Mouse (Mus musculus) lung, postnatal 0 days (tissue): ENCODE data around the gene Flrt2. TPM values are rescaled to one million over a fixed set of nuclear protein-coding genes. Genes with fewer than 3 reads are reported as not detected.

Source experiments
- ATAC-seq: fragments of 200-750 bp; cut with Nextera tagmentation; 2 replicates; pipeline ENCODE4 v1.8.0; 2017; ENCODE audit warnings: moderate library complexity
- DNase-seq: peaks from one replicate; pipeline ENCODE4 v3.0.0-alpha.2; 2016; ENCODE audit warnings: low spot score
- H3K27ac ChIP-seq: fragments of 300-500 bp; sonication (generic); 2 replicates; pipeline ENCODE4 v1.5.1; 2014; ENCODE audit warnings: antibody characterized with exemption, mild to moderate bottlenecking, low read length, mixed read lengths
- H3K27me3 ChIP-seq: fragments of 300-500 bp; sonication (generic); replicated peaks from 2 replicates; pipeline ENCODE4 v1.6.1; 2014; ENCODE audit warnings: low read length, mixed read lengths; ENCODE audit not compliant: insufficient read depth
- H3K36me3 ChIP-seq: fragments of 300-500 bp; sonication (generic); 2 replicates; pipeline ENCODE4 v1.6.1; 2014; ENCODE audit warnings: low read length, mixed read lengths; ENCODE audit not compliant: insufficient read depth
- H3K4me1 ChIP-seq: fragments of 300-500 bp; sonication (generic); 2 replicates; pipeline ENCODE4 v1.6.1; 2014; ENCODE audit warnings: antibody characterized with exemption, low read depth, low read length, mixed read lengths; ENCODE audit not compliant: insufficient read depth
- H3K4me2 ChIP-seq: fragments of 300-500 bp; sonication (generic); replicated peaks from 2 replicates; pipeline ENCODE4 v1.6.1; 2014; ENCODE audit warnings: low read depth, mild to moderate bottlenecking, low read length, moderate library complexity, mixed read lengths
- H3K4me3 ChIP-seq: fragments of 300-500 bp; sonication (generic); 2 replicates; pipeline ENCODE4 v1.5.1; 2014; ENCODE audit warnings: low read depth, low read length
- H3K9ac ChIP-seq: fragments of 300-500 bp; sonication (generic); replicated peaks from 2 replicates; pipeline ENCODE4 v1.6.1; 2014; ENCODE audit warnings: low read depth, mild to moderate bottlenecking
- H3K9me3 ChIP-seq: fragments of 300-500 bp; sonication (generic); 2 replicates; pipeline ENCODE4 v1.6.1; 2016; ENCODE audit warnings: low read length, mixed read lengths
- CTCF ChIP-seq: IDR thresholded peaks from 2 replicates; pipeline ENCODE4 v1.5.1; 2016; ENCODE audit warnings: antibody characterized with exemption, mild to moderate bottlenecking
- EP300 ChIP-seq: IDR thresholded peaks from 2 replicates; pipeline ENCODE4 v1.6.1; 2016; ENCODE audit warnings: antibody characterized with exemption, mild to moderate bottlenecking, control low read depth
- WGBS: fragments of 180-500 bp; shearing (Covaris S2); extraction: QIAGEN DNeasy Blood & Tissue Kit; methylation state at CpG from one replicate; pipeline ENCODE4 v1.1.7; 2014; 5-methylcytosine and 5-hydroxymethylcytosine counted together
- polyA plus RNA-seq: library from polyadenylated mRNA; unstranded; fragments of >200 nt; fragmentation: Nextera tagmentation; extraction: Ambion mirVana; gene quantifications from 2 replicates; pipeline ENCODE4 v1.2.1, GENCODE M21; 2015

Flrt2 gene
- polyA plus RNA-seq, 1 experiment from 2014 or later: 1.7 TPM

DNA sequence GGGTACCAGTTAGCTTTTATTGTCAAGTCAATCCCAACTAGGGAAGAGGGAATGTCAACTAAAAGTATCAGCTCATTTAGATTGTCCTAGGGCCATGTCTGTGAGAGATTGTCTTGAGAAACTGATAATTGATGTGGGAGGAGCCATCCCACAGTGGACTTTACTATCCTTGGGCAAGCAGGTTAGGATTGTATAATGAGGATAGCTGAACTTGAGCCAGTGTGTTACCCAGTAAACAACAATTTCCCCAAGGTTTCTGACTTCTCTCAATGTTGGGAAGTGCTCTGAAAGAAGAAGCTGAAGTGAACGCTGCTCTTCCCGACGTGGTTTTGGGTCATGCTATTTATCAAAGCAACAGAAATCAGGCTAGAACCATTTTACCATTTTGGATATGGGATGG lies 13.0 kb downstream of the Flrt2 start:
- Histone ChIP-seq H3K4me2 (no peak overlapping the region), H3K36me3 (no peaks in the 10 kb centered on the region), H3K4me1 (no peaks in the 10 kb centered on the region), H3K27ac (no peak overlapping the region), H3K9me3 (no peaks in the 10 kb centered on the region), H3K9ac (no peak overlapping the region), H3K27me3 (no peaks in the 10 kb centered on the region), H3K4me3 (no peak overlapping the region)
- DNase-seq (no peak), ATAC-seq (no peak)
- TF ChIP-seq CTCF (no peak), EP300 (no peak)
- WGBS: 90% methylated on average over 3 of the region's 3 CpGs

DNA sequence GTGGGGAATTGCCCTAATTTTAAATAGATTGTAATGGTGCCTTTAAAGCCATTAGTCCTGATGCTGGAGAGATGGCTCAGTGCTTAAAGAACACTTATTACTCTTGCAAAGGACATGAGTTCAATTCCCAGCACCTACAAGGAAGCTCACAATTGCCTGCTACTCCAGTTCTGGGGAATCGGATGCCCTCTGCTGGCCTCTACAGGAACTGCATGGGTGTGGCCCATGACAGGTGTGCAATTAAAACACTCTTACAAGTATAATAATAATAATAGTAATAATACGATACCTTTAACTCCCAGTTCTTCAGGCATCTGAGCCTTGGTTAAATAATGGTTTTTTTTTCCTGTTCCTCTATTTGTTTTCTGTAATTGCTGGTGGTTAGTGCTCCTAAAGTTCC lies 31.2 kb downstream of the Flrt2 start:
- DNase-seq: no peak
- WGBS: 90% methylated on average over 2 of the region's 2 CpGs

DNA sequence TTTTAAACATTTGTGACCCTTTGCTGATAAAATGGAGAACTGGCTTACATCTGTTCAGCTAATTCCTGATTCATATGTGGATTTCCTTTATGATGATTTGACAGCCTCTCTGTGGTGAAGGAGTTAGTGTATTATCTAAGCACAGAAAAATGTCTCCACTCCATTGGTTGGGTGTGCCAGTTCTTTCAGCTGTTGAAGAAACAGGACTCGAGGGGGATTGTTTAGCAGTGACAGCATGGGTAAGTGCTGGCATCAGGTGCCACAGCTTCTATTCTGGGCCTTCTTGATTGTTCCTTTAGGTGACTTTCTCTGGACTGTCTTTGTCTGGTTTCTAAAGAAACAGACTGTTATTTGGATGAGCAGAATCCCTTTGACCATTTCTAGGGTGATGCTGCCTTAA lies 42.0 kb downstream of the Flrt2 start:
- H3K4me3 ChIP-seq: no peak overlapping the region

More for the DNA sequence above, 31.2 kb downstream of the Flrt2 start:
- Histone ChIP-seq H3K4me2 (no peak overlapping the region), H3K9me3 (no peaks in the 10 kb centered on the region), H3K27ac (no peak overlapping the region), H3K36me3 (no peaks in the 10 kb centered on the region), H3K9ac (no peak overlapping the region), H3K27me3 (no peaks in the 10 kb centered on the region), H3K4me3 (no peak overlapping the region), H3K4me1 (no peaks in the 10 kb centered on the region)
- ATAC-seq: no peak
- TF ChIP-seq CTCF (peak; percentile 30), EP300 (no peak)

DNA sequence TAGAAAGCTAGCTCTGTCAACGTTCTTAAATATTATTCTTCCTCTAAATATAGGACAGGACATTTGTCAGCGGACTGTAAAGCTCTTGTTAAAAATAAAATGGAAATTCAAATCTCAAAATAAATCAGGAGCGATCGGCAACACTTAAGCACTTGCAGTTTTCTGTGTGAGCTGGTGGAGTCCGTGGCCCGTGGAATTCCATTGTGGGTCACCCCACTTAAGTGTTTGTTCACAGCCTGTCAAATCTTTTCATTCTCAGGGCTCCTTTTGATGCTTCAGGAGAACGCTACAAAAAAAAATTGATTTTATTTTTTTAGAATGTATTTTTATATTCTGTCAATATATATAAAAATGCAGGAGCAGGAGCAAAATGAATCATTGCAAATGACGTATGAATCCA lies 45.5 kb downstream of the Flrt2 start:
- Histone ChIP-seq H3K4me3 (no peak overlapping the region), H3K9ac (no peak overlapping the region), H3K9me3 (no peaks in the 10 kb centered on the region), H3K4me1 (no peaks in the 10 kb centered on the region), H3K27ac (no peak overlapping the region), H3K36me3 (no peaks in the 10 kb centered on the region), H3K4me2 (peak overlapping the region; percentile 23; the same call in 1 of the 2 replicates), H3K27me3 (no peaks in the 10 kb centered on the region)
- 40% methylated on average over 8 of the region's 8 CpGs for WGBS
- DNase-seq: no peak
- TF ChIP-seq EP300: no peak
- no peak for TF ChIP-seq CTCF
- ATAC-seq: no peak

More for the DNA sequence above, 42.0 kb downstream of the Flrt2 start:
- TF ChIP-seq CTCF (no peak), EP300 (peak; percentile 29; the same call in 1 of the 2 replicates)
- 41% methylated on average over 1 of the region's 1 CpGs for WGBS
- H3K4me1 ChIP-seq: no peaks in the 10 kb centered on the region
- no peak overlapping the region for H3K27ac ChIP-seq
- H3K4me2 ChIP-seq: no peak overlapping the region
- H3K9ac ChIP-seq: no peak overlapping the region
- H3K36me3 ChIP-seq: no peaks in the 10 kb centered on the region
- H3K9me3 ChIP-seq: no peaks in the 10 kb centered on the region
- no peaks in the 10 kb centered on the region for H3K27me3 ChIP-seq
- peak; percentile 18 for DNase-seq
- peak; percentile 43 for ATAC-seq

DNA sequence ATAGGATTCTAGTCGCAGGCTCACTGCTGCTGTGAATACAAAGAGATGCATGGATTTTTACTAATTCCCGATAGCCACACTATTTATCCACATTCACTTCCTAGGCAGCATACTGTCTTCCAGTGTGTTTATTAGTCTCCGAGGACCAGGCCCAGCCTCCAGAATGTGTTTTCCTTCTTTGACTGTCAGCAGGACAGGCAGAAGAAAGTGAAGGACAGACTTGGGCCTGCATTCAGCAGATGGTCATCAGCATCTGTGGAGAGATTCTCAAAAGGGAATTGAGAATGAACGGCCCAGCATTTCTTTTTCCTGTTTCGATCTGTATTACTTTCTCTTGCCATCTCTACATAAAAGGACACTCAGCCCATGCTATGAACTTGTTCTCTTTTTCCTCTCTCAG lies 46.0 kb downstream of the Flrt2 start:
- no peak for TF ChIP-seq EP300
- no peak for TF ChIP-seq CTCF
- H3K4me3 ChIP-seq: no peak overlapping the region
- DNase-seq (no peak), ATAC-seq (no peak)
- H3K9me3 ChIP-seq: no peaks in the 10 kb centered on the region
- no peaks in the 10 kb centered on the region for H3K36me3 ChIP-seq
- H3K27ac ChIP-seq: no peak overlapping the region
- H3K27me3 ChIP-seq: no peaks in the 10 kb centered on the region
- no peak overlapping the region for H3K4me2 ChIP-seq
- no peaks in the 10 kb centered on the region for H3K4me1 ChIP-seq
- WGBS: 60% methylated on average over 5 of the region's 5 CpGs
- H3K9ac ChIP-seq: no peak overlapping the region

DNA sequence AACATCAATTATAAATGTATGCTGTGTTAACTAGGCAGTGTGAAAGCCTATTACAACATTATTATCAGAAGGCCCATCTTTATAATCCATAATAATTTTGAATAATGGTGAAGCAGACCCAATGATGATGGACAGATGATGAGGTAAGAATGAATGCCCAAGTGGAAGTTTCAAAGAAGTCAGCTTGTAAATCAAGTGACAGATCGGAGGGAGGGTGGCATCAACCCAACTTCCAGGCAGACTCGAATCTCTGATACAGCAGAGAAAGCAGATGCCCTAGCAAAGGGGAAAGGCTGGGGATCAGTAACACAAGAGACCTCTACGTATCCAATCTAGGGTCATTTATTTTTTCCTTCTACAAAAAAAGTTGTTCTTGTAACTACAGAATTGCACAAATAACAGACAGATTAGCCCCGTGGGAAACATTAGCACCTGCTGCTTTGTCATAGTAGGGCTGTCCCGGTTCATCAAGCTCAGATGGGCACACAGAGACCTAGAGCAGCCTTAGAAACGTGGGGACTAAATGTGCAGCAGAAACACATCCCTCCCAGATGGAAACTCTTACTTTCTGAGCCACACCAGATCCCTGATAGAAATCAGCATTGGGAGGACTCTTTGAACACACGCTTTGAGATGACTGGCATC lies 46.6 kb downstream of the Flrt2 start:
- Histone ChIP-seq H3K4me2 (no peak overlapping the region), H3K9ac (no peak overlapping the region), H3K36me3 (no peaks in the 10 kb centered on the region), H3K4me3 (no peak overlapping the region), H3K27ac (no peak overlapping the region), H3K27me3 (no peaks in the 10 kb centered on the region), H3K4me1 (peaks cover 2% of the 10 kb centered on the region; the same call in 1 of the 2 replicates), H3K9me3 (no peaks in the 10 kb centered on the region)
- WGBS: 84% methylated on average over 7 of the region's 7 CpGs
- ATAC-seq (no peak), DNase-seq (no peak)
- no peak for TF ChIP-seq CTCF
